Mouse (Mus musculus) stomach, embryonic 16.5 days (tissue): Measurements from ENCODE around the gene Gas7. TPM values are rescaled to one million over a fixed set of nuclear protein-coding genes. Genes with fewer than 3 reads are reported as not detected.

Source experiments
- ATAC-seq: fragments of 200-750 bp; cut with Nextera tagmentation; 2 replicates; pipeline ENCODE4 v1.8.0; 2017; ENCODE audit warnings: moderate number of reproducible peaks, moderate TSS enrichment; ENCODE audit not compliant: insufficient read depth, low FRiP score
- H3K27ac ChIP-seq: fragments of 300-500 bp; sonication (generic); 2 replicates; pipeline ENCODE4 v1.5.1; 2014; ENCODE audit warnings: low read length
- H3K27me3 ChIP-seq: fragments of 300-500 bp; sonication (generic); 2 replicates; pipeline ENCODE4 v1.6.1; 2014; ENCODE audit warnings: low read length, control low read depth, mixed read lengths; ENCODE audit not compliant: control insufficient read depth, insufficient read depth
- H3K36me3 ChIP-seq: fragments of 300-500 bp; sonication (generic); 2 replicates; pipeline ENCODE4 v1.6.1; 2014; ENCODE audit warnings: low read length; ENCODE audit not compliant: control insufficient read depth, insufficient read depth
- H3K4me1 ChIP-seq: fragments of 300-500 bp; sonication (generic); 2 replicates; pipeline ENCODE4 v1.6.1; 2014; ENCODE audit warnings: low read length, control low read depth, mixed read lengths; ENCODE audit not compliant: control insufficient read depth, insufficient read depth
- H3K4me2 ChIP-seq: fragments of 300-500 bp; sonication (generic); 2 replicates; pipeline ENCODE4 v1.6.1; 2014; ENCODE audit warnings: low read depth, low read length, mixed read lengths
- H3K4me3 ChIP-seq: fragments of 300-500 bp; sonication (generic); replicated peaks from 2 replicates; pipeline ENCODE4 v1.5.1; 2014; ENCODE audit warnings: mild to moderate bottlenecking, low read length
- H3K9ac ChIP-seq: fragments of 300-500 bp; sonication (generic); 2 replicates; pipeline ENCODE4 v1.6.1; 2014; ENCODE audit warnings: low read length
- H3K9me3 ChIP-seq: fragments of 300-500 bp; sonication (generic); replicated peaks from 2 replicates; pipeline ENCODE4 v1.6.1; 2016; ENCODE audit warnings: low read length, control low read depth; ENCODE audit not compliant: control insufficient read depth
- WGBS: fragments of 180-500 bp; shearing (Covaris S2); extraction: QIAGEN DNeasy Blood & Tissue Kit; methylation state at CpG from one replicate; pipeline ENCODE4 v1.1.7; 2014; 5-methylcytosine and 5-hydroxymethylcytosine counted together
- polyA plus RNA-seq: library from polyadenylated mRNA; unstranded; fragments of >200 nt; fragmentation: Nextera tagmentation; extraction: Ambion mirVana; gene quantifications from 2 replicates; pipeline ENCODE4 v1.2.1, GENCODE M21; 2015

The Gas7 gene
- polyA plus RNA-seq, 1 experiment from 2014 or later, result 15.5 TPM

- Histone ChIP-seq H3K4me3 (no peak overlapping the region), H3K9me3 (no peaks in the 10 kb centered on the region), H3K27me3 (no peaks in the 10 kb centered on the region), H3K36me3 (no peaks in the 10 kb centered on the region), H3K4me1 (no peaks in the 10 kb centered on the region), H3K9ac (no peak overlapping the region), H3K4me2 (no peak overlapping the region), H3K27ac (no peak overlapping the region)
- no peak for ATAC-seq
- 65% methylated on average over 8 of the region's 8 CpGs for WGBS
These were observed 145.6 kb downstream of the Gas7 start for GRCm38 (mm10) chr11:67600710-67601430.

GRCm38 (mm10) chr11:67602711-67603369 lies 147.6 kb downstream of the Gas7 start:
- Histone ChIP-seq H3K27ac (no peak overlapping the region), H3K27me3 (no peaks in the 10 kb centered on the region), H3K9me3 (no peaks in the 10 kb centered on the region), H3K4me1 (no peaks in the 10 kb centered on the region), H3K4me3 (no peak overlapping the region), H3K9ac (no peak overlapping the region), H3K4me2 (no peak overlapping the region), H3K36me3 (no peaks in the 10 kb centered on the region)
- WGBS, result 65% methylated on average over 12 of the region's 12 CpGs
- no peak for ATAC-seq

GRCm38 (mm10) chr11:67604481-67604880 lies 149.2 kb downstream of the Gas7 start:
- no peak overlapping the region for H3K27ac ChIP-seq
- no peak overlapping the region for H3K4me2 ChIP-seq
- 65% methylated on average over 2 of the region's 2 CpGs for WGBS
- H3K9ac ChIP-seq, result no peak overlapping the region
- no peak for ATAC-seq
- no peaks in the 10 kb centered on the region for H3K4me1 ChIP-seq
- no peaks in the 10 kb centered on the region for H3K27me3 ChIP-seq
- no peaks in the 10 kb centered on the region for H3K36me3 ChIP-seq
- no peaks in the 10 kb centered on the region for H3K9me3 ChIP-seq
- no peak overlapping the region for H3K4me3 ChIP-seq

- no peak overlapping the region for H3K4me2 ChIP-seq
- H3K27ac ChIP-seq, result no peak overlapping the region
- no peak overlapping the region for H3K9ac ChIP-seq
- ATAC-seq, result no peak
- no peaks in the 10 kb centered on the region for H3K4me1 ChIP-seq
- H3K27me3 ChIP-seq, result no peaks in the 10 kb centered on the region
- no peaks in the 10 kb centered on the region for H3K36me3 ChIP-seq
- WGBS, result 65% methylated on average over 10 of the region's 10 CpGs
- H3K9me3 ChIP-seq, result no peaks in the 10 kb centered on the region
- no peak overlapping the region for H3K4me3 ChIP-seq
These were observed 153.0 kb downstream of the Gas7 start for GRCm38 (mm10) chr11:67608114-67608683.

- no peaks in the 10 kb centered on the region for H3K36me3 ChIP-seq
- H3K4me2 ChIP-seq, result no peak overlapping the region
These were observed 157.1 kb downstream of the Gas7 start for GRCm38 (mm10) chr11:67612158-67612839.

GRCm38 (mm10) chr11:67616557-67617239 lies 161.5 kb downstream of the Gas7 start:
- Histone ChIP-seq H3K9me3 (no peaks in the 10 kb centered on the region), H3K27me3 (no peaks in the 10 kb centered on the region), H3K27ac (no peak overlapping the region), H3K36me3 (no peaks in the 10 kb centered on the region), H3K4me1 (no peaks in the 10 kb centered on the region), H3K9ac (no peak overlapping the region), H3K4me3 (no peak overlapping the region), H3K4me2 (no peak overlapping the region)
- ATAC-seq, result no peak
- 74% methylated on average over 13 of the region's 13 CpGs for WGBS

More at GRCm38 (mm10) chr11:67612158-67612839, 157.1 kb downstream of the Gas7 start:
- 68% methylated on average over 9 of the region's 9 CpGs for WGBS
- no peak for ATAC-seq
- no peaks in the 10 kb centered on the region for H3K9me3 ChIP-seq
- H3K9ac ChIP-seq, result no peak overlapping the region
- no peaks in the 10 kb centered on the region for H3K27me3 ChIP-seq
- H3K27ac ChIP-seq, result no peak overlapping the region
- no peaks in the 10 kb centered on the region for H3K4me1 ChIP-seq
- H3K4me3 ChIP-seq, result no peak overlapping the region

- H3K27me3 ChIP-seq, result no peaks in the 10 kb centered on the region
- H3K9ac ChIP-seq, result no peak overlapping the region
- H3K4me3 ChIP-seq, result no peak overlapping the region
- H3K4me1 ChIP-seq, result no peaks in the 10 kb centered on the region
- no peak for ATAC-seq
- H3K4me2 ChIP-seq, result no peak overlapping the region
- WGBS, result 85% methylated on average over 7 of the region's 7 CpGs
- H3K9me3 ChIP-seq, result no peaks in the 10 kb centered on the region
- H3K36me3 ChIP-seq, result no peaks in the 10 kb centered on the region
- H3K27ac ChIP-seq, result no peak overlapping the region
These were observed 167.1 kb downstream of the Gas7 start for GRCm38 (mm10) chr11:67622340-67622739.

GRCm38 (mm10) chr11:67627179-67627578 lies 171.9 kb downstream of the Gas7 start:
- Histone ChIP-seq H3K9me3 (no peaks in the 10 kb centered on the region), H3K36me3 (no peaks in the 10 kb centered on the region), H3K4me3 (no peak overlapping the region), H3K4me2 (no peak overlapping the region), H3K27me3 (no peaks in the 10 kb centered on the region), H3K27ac (no peak overlapping the region), H3K9ac (no peak overlapping the region), H3K4me1 (no peaks in the 10 kb centered on the region)
- 74% methylated on average over 7 of the region's 7 CpGs for WGBS
- no peak for ATAC-seq
